Mouse (Mus musculus) cerebellum, postnatal 36 days (tissue): Measurements from ENCODE around the gene 1110002E22Rik.

Experiments used
- DNase-seq, 2 experiments: peaks; one replicate each; pipeline ENCODE4 v3.0.0; 2021 to 2022; ENCODE audit warnings: mixed read lengths in 2 of 2

The 1110002E22Rik gene

DNA sequence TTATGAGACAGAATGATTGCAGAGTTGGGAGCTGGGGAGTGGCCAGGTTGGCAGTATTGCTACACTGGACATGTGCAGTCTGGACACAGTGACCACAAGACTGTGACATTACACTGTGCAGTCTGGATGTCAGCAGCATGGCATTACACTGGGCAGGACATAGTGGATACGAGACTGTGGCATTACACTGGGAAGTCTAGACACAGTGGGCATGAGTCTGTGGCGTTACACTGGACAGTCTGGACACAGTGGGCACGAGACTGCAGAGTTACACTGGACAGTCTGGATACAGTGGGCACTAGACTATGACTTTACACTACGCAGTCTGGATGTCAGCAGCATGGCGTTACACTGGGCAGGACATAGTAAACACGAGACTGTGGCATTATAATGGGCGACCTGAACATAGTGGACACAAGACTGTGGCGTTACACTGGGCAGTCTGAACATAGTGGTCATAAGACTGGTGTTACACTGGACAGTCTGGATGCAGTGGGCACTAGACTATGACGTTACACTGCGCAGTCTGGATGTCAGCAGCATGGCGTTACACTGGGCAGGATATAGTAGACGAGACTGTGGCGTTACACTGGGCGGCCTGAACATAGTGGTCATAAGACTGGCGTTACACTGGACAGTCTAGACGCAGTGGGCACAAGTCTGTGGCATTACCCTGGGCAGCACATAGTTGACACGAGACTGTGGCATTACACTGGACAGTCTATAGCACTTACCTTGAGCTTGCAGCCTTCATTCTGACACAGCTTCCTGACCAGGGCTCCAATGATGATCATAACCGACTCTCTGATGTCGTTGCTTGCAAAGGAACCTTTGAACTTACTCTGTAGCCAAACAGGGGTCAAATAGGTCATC lies 46.3 kb downstream of the 1110002E22Rik start:
- no peak for DNase-seq

DNA sequence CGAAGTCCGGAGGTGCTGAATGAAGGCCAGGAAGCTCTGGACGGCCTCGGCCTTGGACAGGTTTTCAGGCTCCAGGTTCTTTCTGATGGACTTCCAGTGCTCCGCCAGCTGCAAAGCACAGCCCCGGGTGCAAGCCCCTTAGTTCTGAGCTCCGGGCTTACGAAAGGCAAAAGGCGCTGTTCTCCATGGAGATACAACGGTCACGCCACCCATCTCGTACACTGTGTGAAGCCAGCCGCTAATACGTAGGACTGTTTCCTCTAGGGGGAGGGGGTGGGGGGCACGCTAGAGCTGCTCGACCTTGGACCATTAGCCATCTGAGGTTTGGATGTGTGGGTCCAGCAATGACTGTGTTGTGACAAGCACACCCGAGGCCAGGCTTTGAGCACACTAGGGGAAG lies 49.3 kb downstream of the 1110002E22Rik start:
- DNase-seq, result no peak

DNA sequence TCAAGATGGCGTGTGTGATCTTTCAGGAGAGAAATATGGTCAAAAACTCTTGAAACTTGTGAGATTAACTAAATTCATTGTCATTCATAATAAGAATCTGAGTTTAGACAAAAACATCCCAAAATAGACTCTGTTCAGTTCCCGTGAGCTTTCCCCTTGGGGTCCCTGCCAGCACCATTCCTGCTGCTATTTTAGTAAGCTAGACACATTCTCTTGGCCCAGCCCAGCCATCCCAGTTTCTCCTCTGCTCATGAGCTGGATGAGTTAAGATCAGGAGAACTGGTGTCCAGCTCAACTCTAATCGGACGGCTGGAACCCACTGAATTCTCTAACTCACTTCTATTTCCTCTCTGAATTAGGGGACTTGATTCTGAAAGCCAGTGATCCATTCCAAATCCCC lies 52.0 kb downstream of the 1110002E22Rik start:
- DNase-seq, result no peak

DNA sequence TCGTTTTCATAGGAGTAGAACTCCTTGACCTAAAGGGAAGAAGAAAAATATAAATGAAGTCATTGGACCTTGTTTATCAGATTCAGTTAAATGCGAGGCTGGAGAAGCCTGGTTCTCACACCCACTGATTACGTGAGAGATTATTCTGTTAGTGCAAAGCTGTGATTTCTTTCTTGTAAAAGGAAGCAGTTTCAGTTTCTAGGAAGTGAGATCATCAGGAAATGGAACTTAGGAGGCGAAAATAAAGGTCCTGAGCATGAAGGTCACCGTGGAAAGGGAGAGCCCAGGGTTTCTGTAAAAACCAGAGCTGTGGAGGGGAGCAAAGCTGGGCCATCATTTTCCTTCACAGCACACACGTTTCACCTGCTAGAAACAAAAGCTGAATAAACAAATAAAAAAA lies 53.5 kb downstream of the 1110002E22Rik start:
- no peak for DNase-seq

DNA sequence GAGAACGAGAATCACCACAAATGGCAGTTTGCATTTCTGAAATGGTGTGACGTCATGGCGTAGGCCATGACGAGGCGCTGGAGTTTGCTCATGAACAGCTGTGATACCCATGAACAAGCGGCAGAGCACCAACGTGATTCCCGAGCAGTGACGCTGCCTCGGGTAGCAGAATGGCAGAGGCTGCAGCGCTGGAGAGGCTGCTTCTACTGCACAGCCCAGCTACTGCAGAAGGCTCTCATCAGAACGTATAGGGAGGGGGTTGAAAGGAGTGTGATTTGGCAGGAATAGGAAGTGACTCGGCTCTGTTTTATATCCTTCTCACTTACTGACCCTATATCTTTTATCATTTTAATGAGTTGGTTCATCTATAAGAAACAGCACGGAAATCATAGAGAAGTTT lies 54.0 kb downstream of the 1110002E22Rik start:
- no peak for DNase-seq

DNA sequence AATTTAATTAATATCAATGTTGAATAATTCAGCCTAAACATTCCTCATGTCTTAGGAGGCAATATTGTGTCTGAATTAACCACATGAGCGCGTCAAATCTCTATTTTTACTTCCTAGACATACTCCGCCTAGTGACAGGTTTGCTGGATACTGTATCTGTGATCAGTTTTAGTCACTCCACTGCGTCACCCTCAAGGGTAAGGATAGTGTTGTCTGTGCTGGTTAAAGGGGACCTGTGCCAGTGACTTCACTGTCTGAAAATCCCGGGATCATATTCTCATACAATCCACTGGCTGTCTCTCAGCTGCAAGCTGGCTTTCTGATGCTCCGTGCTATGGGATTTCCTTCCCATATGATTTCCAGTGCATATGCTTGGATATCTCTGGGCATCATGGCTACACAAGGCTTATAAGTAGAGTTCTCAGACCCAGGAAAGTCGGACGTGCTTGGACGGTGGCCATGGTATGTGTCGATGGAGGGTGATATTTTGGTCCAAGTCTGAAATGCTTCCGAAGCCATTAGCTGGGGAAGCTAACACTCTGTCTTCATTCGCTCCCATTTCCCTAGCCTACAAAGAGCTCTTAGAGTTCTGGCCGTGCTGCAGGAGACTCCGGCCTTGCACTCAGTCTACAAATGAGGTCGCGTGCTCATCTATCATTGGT lies 54.7 kb downstream of the 1110002E22Rik start:
- no peak for DNase-seq

DNA sequence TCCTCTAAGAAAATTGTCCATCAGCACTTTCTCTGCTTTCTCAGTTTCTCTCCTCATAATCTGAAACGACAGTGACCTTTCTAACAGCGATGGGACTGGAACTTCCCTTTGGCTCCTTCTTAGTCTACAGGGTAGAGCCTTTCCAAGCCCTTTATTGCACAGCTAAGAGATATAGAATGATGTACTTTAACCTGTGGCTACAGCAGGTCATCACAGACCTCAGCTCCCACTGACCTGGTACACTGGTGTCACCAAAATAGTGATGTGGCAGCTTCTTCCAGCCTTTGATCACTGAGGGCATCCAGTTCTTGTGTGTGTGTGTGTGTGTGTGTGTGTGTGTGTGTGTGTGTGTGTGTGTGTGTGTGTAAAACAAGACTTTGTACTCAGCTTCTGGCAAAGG lies 56.6 kb downstream of the 1110002E22Rik start:
- no peak for DNase-seq

DNA sequence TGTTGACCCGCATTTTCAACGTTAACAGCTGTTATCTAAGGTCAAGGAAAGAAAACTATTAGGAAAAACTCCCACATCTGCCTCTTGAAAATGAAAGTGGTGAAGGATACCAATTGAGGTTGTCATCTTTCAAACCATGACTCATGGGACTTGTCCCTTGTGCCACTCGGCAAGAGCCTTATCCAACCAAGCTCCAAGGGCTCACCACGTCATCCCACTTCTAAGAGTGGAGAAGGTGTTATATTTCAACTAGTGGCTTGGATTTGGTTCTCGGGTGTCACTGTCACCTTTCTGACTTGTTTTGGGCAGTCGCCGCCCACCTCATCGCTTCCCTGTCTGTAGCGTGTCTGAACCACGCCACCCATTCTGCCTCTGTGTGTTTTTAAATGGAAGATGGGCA lies 59.0 kb downstream of the 1110002E22Rik start:
- DNase-seq, result no peak

DNA sequence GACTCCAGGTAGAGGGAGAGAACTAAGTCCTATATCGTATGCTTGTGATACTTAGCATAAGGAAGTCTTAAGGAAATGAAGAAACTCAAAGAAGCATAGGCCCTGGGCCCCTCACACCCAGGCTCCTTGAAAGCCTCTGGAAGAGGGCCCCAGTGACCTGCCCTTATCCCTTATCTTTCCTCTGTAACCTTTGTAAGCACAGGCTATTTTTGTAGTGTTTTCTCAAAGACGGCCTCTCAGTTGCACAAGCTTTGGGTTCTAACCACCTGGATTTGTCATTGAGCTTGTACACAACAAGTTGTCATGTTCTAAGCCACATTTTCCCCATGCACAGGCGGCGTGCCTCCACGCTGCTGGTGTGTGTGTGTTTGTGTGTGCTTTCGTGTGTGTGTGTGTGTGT lies 64.3 kb downstream of the 1110002E22Rik start:
- DNase-seq, result no peak

DNA sequence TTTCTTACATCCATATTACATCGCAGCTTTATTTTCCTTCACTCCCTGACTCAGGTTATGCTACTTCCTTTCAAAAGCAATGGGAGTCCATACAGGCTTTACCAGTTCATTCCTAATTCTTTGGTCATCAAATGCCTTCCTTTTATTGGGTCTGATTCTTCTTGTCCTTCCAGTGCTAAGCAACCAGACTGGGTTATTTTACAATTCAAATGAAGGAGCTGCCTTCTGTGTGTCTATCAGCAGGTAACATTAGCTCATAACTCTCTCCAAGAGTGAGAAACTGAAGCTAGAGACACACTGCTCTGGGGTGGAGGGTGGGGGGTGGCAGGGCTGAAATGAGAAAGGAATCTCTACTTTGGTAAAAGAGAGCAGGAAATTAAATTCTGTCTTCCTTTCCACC lies 65.8 kb downstream of the 1110002E22Rik start:
- no peak for DNase-seq
